ENCODE assay signal across 22 mouse cellular contexts in genomic region chr10:13335814-13336213, GRCm38 (mm10).
DNase-seq lines count a peak whose midpoint lies in the region; ATAC-seq and TF ChIP-seq lines count a peak whose summit lies in the region.
"Had no signal": no experiment of that assay in that cellular context is flagged by ENCODE, and none has a peak within 500 bp of the region (broad histone marks: within the 10 kb centered on the region; RNA-seq: fewer than 3 reads in every experiment).

No protein-coding gene starts in this region.

- H3K9me3 ChIP-seq in hindbrain, embryonic 16.5 days (ENCODE audit: control insufficient read depth, low read length), result no peaks in the 10 kb centered on the region
- H3K9me3 ChIP-seq in hindbrain, embryonic 12.5 days (replicated peaks), result no peaks in the 10 kb centered on the region
- no peaks in the 10 kb centered on the region for H3K9me3 ChIP-seq in midbrain, embryonic 12.5 days
- H3K9me3 ChIP-seq in midbrain, embryonic 13.5 days, result no peaks in the 10 kb centered on the region
- H3K9me3 ChIP-seq in embryonic facial prominence, embryonic 15.5 days (replicated peaks), result no peaks in the 10 kb centered on the region
- H3K9me3 ChIP-seq: embryonic facial prominence, embryonic 12.5 days; forebrain, embryonic 15.5 days; heart, embryonic 15.5 days; hindbrain, embryonic 10.5 days had no signal

- ATAC-seq in hindbrain, embryonic 16.5 days, result peak; percentile 44; the same call in 1 of the 2 replicates
- ATAC-seq in hindbrain, embryonic 12.5 days (ENCODE audit: low FRiP score), result no peak
- ATAC-seq in midbrain, embryonic 12.5 days (ENCODE audit: low FRiP score, low read depth), result no peak
- no peak for ATAC-seq in midbrain, embryonic 13.5 days
- ATAC-seq in embryonic facial prominence, embryonic 15.5 days (ENCODE audit: insufficient number of reproducible peaks, low FRiP score, low TSS enrichment, low read depth), result peak; percentile 60
- ATAC-seq: forebrain, embryonic 15.5 days had no signal

- H3K4me1 ChIP-seq in hindbrain, embryonic 16.5 days (ENCODE audit: control insufficient read depth, insufficient read depth, low read depth, low read length), result peaks cover 2% of the 10 kb centered on the region
- H3K4me1 ChIP-seq in hindbrain, embryonic 12.5 days, result no peaks in the 10 kb centered on the region
- H3K4me1 ChIP-seq in midbrain, embryonic 12.5 days, result no peaks in the 10 kb centered on the region
- 0 out of 2 replicates have a peak, but pooled peaks cover 15% of the 10 kb centered on the region for H3K4me1 ChIP-seq in midbrain, embryonic 13.5 days (replicated peaks)
- peaks cover 12% of the 10 kb centered on the region; the same call in 1 of the 2 replicates for H3K4me1 ChIP-seq in embryonic facial prominence, embryonic 15.5 days
- H3K4me1 ChIP-seq: embryonic facial prominence, embryonic 12.5 days had no signal

- no peak overlapping the region for H3K9ac ChIP-seq in hindbrain, embryonic 16.5 days (ENCODE audit: low read depth, low read length)
- H3K9ac ChIP-seq in hindbrain, embryonic 12.5 days, result no peak overlapping the region
- no peak overlapping the region for H3K9ac ChIP-seq in midbrain, embryonic 12.5 days (replicated peaks)
- H3K9ac ChIP-seq in midbrain, embryonic 13.5 days (replicated peaks), result no peak overlapping the region
- H3K9ac ChIP-seq in embryonic facial prominence, embryonic 15.5 days, result no peak overlapping the region
- H3K9ac ChIP-seq: embryonic facial prominence, embryonic 12.5 days; forebrain, embryonic 15.5 days; heart, embryonic 15.5 days had no signal

- no peaks in the 10 kb centered on the region for H3K27me3 ChIP-seq in hindbrain, embryonic 16.5 days (replicated peaks; ENCODE audit: control insufficient read depth, insufficient read depth, low read length)
- no peaks in the 10 kb centered on the region for H3K27me3 ChIP-seq in hindbrain, embryonic 12.5 days
- H3K27me3 ChIP-seq in midbrain, embryonic 12.5 days, result no peaks in the 10 kb centered on the region
- no peaks in the 10 kb centered on the region for H3K27me3 ChIP-seq in midbrain, embryonic 13.5 days
- H3K27me3 ChIP-seq in embryonic facial prominence, embryonic 15.5 days, result no peaks in the 10 kb centered on the region
- H3K27me3 ChIP-seq: embryonic facial prominence, embryonic 12.5 days; forebrain, embryonic 15.5 days; heart, embryonic 15.5 days had no signal

- no peak for TF ChIP-seq POLR2A in brain, embryonic 14.5 days (IDR thresholded peaks at IDR 0.05; ENCODE audit: borderline replicate concordance, extremely low read depth, insufficient read depth, insufficient read length, poor library complexity, severe bottlenecking)

- no peak for TF ChIP-seq CTCF in brain, embryonic 14.5 days (IDR thresholded peaks at IDR 0.05; ENCODE audit: borderline replicate concordance, extremely low read depth, insufficient read depth, insufficient read length)

- no peak overlapping the region for H3K4me3 ChIP-seq in hindbrain, embryonic 16.5 days (ENCODE audit: low read length)
- no peak overlapping the region for H3K4me3 ChIP-seq in hindbrain, embryonic 12.5 days
- no peak overlapping the region for H3K4me3 ChIP-seq in midbrain, embryonic 12.5 days
- H3K4me3 ChIP-seq in midbrain, embryonic 13.5 days (replicated peaks), result no peak overlapping the region
- no peak overlapping the region for H3K4me3 ChIP-seq in embryonic facial prominence, embryonic 15.5 days (replicated peaks)
- H3K4me3 ChIP-seq: embryonic facial prominence, embryonic 12.5 days; forebrain, embryonic 15.5 days; heart, adult 2 months; heart, embryonic 15.5 days; hindbrain, embryonic 10.5 days had no signal

- no peak overlapping the region for H3K27ac ChIP-seq in hindbrain, embryonic 16.5 days (ENCODE audit: low read depth, low read length)
- H3K27ac ChIP-seq in hindbrain, embryonic 12.5 days, result no peak overlapping the region
- H3K27ac ChIP-seq in midbrain, embryonic 12.5 days (replicated peaks), result 0 out of 2 replicates have a peak overlapping the region, but pooled peaks have one; percentile 10
- H3K27ac ChIP-seq in midbrain, embryonic 13.5 days, result no peak overlapping the region
- 0 out of 2 replicates have a peak overlapping the region, but pooled peaks have one; percentile 17 for H3K27ac ChIP-seq in embryonic facial prominence, embryonic 15.5 days (replicated peaks)
- H3K27ac ChIP-seq: embryonic facial prominence, embryonic 12.5 days; forebrain, embryonic 15.5 days; heart, adult 2 months; heart, embryonic 15.5 days; hindbrain, embryonic 10.5 days had no signal

- no peaks in the 10 kb centered on the region for H3K36me3 ChIP-seq in hindbrain, embryonic 16.5 days (ENCODE audit: control insufficient read depth, insufficient read depth, low read length)
- no peaks in the 10 kb centered on the region for H3K36me3 ChIP-seq in hindbrain, embryonic 12.5 days
- H3K36me3 ChIP-seq in midbrain, embryonic 12.5 days, result no peaks in the 10 kb centered on the region
- no peaks in the 10 kb centered on the region for H3K36me3 ChIP-seq in midbrain, embryonic 13.5 days
- H3K36me3 ChIP-seq in embryonic facial prominence, embryonic 15.5 days, result no peaks in the 10 kb centered on the region
- H3K36me3 ChIP-seq: embryonic facial prominence, embryonic 12.5 days; forebrain, embryonic 15.5 days; heart, embryonic 15.5 days; hindbrain, embryonic 10.5 days had no signal

- peak; percentile 76 for DNase-seq in brain, embryonic 14.5 days (ENCODE audit: low read depth)
- no peak for DNase-seq in lung, postnatal 14 days
- DNase-seq in urinary bladder, adult 2 months (ENCODE audit: low spot score), result no peak
- DNase-seq: adrenal gland, adult 2 months; adrenal gland, postnatal 25 days; cerebellum, adult 11 months; cerebellum, adult 8-10 months; cerebellum, postnatal 14 days; embryo, embryonic 11 days; gastrocnemius, postnatal 14 days; heart, adult 2 months; heart, postnatal 14 days had no signal

- no peak overlapping the region for H3K4me2 ChIP-seq in hindbrain, embryonic 16.5 days (ENCODE audit: low read length)
- no peak overlapping the region for H3K4me2 ChIP-seq in hindbrain, embryonic 12.5 days (replicated peaks)
- H3K4me2 ChIP-seq in midbrain, embryonic 12.5 days (replicated peaks), result no peak overlapping the region
- H3K4me2 ChIP-seq in midbrain, embryonic 13.5 days (replicated peaks), result no peak overlapping the region
- H3K4me2 ChIP-seq in embryonic facial prominence, embryonic 15.5 days (replicated peaks), result no peak overlapping the region
- H3K4me2 ChIP-seq: embryonic facial prominence, embryonic 12.5 days; forebrain, embryonic 15.5 days; heart, embryonic 11.5 days; heart, embryonic 15.5 days had no signal

- 56% methylated on average over 6 of the region's 6 CpGs for WGBS in hindbrain, embryonic 16.5 days
- 75% methylated on average over 6 of the region's 6 CpGs for WGBS in hindbrain, embryonic 12.5 days
- 69% methylated on average over 6 of the region's 6 CpGs for WGBS in midbrain, embryonic 12.5 days
- 63% methylated on average over 6 of the region's 6 CpGs for WGBS in midbrain, embryonic 13.5 days
- 34% methylated on average over 6 of the region's 6 CpGs for WGBS in embryonic facial prominence, embryonic 15.5 days

Comparison
In these comparisons a context has a peak if more than half of its experiments do, and no peak if none do; other contexts are left out.
1. ATAC-seq: peak in hindbrain, embryonic 16.5 days (single experiment) and embryonic facial prominence, embryonic 15.5 days (single experiment); none in hindbrain, embryonic 12.5 days (single experiment), midbrain, embryonic 12.5 days (single experiment) and midbrain, embryonic 13.5 days (single experiment).
2. H3K27ac ChIP-seq: peak in midbrain, embryonic 12.5 days (single experiment) and embryonic facial prominence, embryonic 15.5 days (single experiment); none in hindbrain, embryonic 16.5 days (single experiment), hindbrain, embryonic 12.5 days (single experiment) and midbrain, embryonic 13.5 days (single experiment).